Mouse (Mus musculus): ENCODE measurements around the gene Clasp1. TPM values are rescaled to one million over a fixed set of nuclear protein-coding genes. Genes with fewer than 3 reads are reported as not detected.

Gene Clasp1
- polyA plus RNA-seq, 1 experiment, result 146 TPM

GRCm38 (mm10) chr1:118389454-118390265 lies 802 bp downstream of the Clasp1 start:
- peak; percentile 83 for DNase-seq (ENCODE audit: low read depth)
- TF ChIP-seq CTCF (IDR thresholded peaks at IDR 0.05; ENCODE audit: borderline replicate concordance, extremely low read depth, insufficient read depth, insufficient read length), result no peak
- no peak for TF ChIP-seq POLR2A (IDR thresholded peaks at IDR 0.05; ENCODE audit: borderline replicate concordance, extremely low read depth, insufficient read depth, insufficient read length, poor library complexity, severe bottlenecking)

GRCm38 (mm10) chr1:118390266-118390660 lies 1.4 kb downstream of the Clasp1 start:
- TF ChIP-seq CTCF (IDR thresholded peaks at IDR 0.05; ENCODE audit: borderline replicate concordance, extremely low read depth, insufficient read depth, insufficient read length) (no peak), POLR2A (IDR thresholded peaks at IDR 0.05; ENCODE audit: borderline replicate concordance, extremely low read depth, insufficient read depth, insufficient read length, poor library complexity, severe bottlenecking) (no peak)
- no peak for DNase-seq (ENCODE audit: low read depth)

- peak; percentile 3 for DNase-seq (ENCODE audit: low read depth)
- TF ChIP-seq POLR2A (IDR thresholded peaks at IDR 0.05; ENCODE audit: borderline replicate concordance, extremely low read depth, insufficient read depth, insufficient read length, poor library complexity, severe bottlenecking) (no peak), CTCF (IDR thresholded peaks at IDR 0.05; ENCODE audit: borderline replicate concordance, extremely low read depth, insufficient read depth, insufficient read length) (no peak)
Measured at GRCm38 (mm10) chr1:118390871-118391387, 2.1 kb downstream of the Clasp1 start.

GRCm38 (mm10) chr1:118392246-118392645 lies 3.4 kb downstream of the Clasp1 start:
- TF ChIP-seq POLR2A (IDR thresholded peaks at IDR 0.05; ENCODE audit: borderline replicate concordance, extremely low read depth, insufficient read depth, insufficient read length, poor library complexity, severe bottlenecking) (no peak), CTCF (IDR thresholded peaks at IDR 0.05; ENCODE audit: borderline replicate concordance, extremely low read depth, insufficient read depth, insufficient read length) (no peak)
- DNase-seq (ENCODE audit: low read depth), result no peak

DNA sequence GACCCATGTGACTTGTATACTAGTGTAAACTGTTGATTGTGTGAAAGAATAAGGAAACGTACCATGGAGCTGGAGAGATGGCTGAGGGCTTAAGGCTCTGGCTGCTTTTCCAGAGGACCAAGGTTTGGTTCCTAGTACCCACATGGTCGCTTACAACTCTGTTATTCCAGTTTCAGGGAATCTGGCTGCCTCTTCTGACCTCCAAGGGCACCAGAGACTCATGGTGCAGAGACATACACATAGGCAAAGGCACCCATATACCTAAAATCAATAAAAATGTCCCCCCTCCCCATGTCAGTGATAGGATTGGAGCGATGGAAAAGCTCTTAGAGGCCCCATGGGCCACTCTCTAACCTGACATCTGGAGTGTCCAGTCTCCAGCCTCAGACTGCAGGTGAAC lies 5.1 kb downstream of the Clasp1 start:
- no peak for DNase-seq (ENCODE audit: low read depth)
- no peak for TF ChIP-seq POLR2A (IDR thresholded peaks at IDR 0.05; ENCODE audit: borderline replicate concordance, extremely low read depth, insufficient read depth, insufficient read length, poor library complexity, severe bottlenecking)
- no peak for TF ChIP-seq CTCF (IDR thresholded peaks at IDR 0.05; ENCODE audit: borderline replicate concordance, extremely low read depth, insufficient read depth, insufficient read length)

DNA sequence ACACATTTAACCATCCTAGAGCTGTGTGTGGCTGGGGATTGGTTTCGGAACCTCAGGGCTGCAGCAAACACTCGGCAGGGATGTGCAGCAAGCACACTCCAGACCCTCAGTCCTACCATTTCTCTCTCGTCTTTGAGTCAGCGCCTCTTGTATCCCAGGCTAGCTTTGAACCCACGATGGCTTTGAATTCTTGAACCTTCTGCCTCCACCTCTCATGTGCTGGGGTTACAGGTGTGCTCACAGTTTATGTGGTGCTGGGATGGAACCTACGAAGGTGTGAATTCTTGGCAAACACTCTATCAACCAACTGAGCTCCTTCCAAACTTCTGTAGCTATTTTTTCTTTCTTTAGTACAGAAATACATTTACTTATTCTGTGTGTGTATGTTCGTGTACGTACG lies 9.0 kb downstream of the Clasp1 start:
- TF ChIP-seq POLR2A (IDR thresholded peaks at IDR 0.05; ENCODE audit: borderline replicate concordance, extremely low read depth, insufficient read depth, insufficient read length, poor library complexity, severe bottlenecking) (no peak), CTCF (IDR thresholded peaks at IDR 0.05; ENCODE audit: borderline replicate concordance, extremely low read depth, insufficient read depth, insufficient read length) (no peak)
- no peak for DNase-seq (ENCODE audit: low read depth)

DNA sequence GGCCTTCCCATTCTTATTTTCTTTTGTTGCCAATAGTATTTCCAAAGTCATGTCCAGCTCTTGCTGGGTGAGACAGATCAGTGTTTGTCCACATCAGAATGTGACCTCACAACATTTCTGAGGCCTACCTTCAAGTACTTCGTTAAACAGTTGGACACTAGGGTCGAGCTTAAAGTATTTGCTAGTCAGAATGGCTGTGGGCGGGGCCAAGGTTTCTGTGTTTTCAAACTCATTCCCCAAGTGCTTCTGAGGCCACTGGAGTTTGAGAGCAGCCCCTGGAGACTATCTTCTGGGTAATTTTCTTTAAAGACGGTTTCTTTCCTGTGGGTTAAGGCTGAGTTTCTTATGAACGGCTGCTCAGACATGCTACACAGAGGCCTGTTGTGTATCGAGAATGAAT lies 9.7 kb downstream of the Clasp1 start:
- TF ChIP-seq POLR2A (IDR thresholded peaks at IDR 0.05; ENCODE audit: borderline replicate concordance, extremely low read depth, insufficient read depth, insufficient read length, poor library complexity, severe bottlenecking), result no peak
- TF ChIP-seq CTCF (IDR thresholded peaks at IDR 0.05; ENCODE audit: borderline replicate concordance, extremely low read depth, insufficient read depth, insufficient read length), result no peak
- peak; percentile 6 for DNase-seq (ENCODE audit: low read depth)

DNA sequence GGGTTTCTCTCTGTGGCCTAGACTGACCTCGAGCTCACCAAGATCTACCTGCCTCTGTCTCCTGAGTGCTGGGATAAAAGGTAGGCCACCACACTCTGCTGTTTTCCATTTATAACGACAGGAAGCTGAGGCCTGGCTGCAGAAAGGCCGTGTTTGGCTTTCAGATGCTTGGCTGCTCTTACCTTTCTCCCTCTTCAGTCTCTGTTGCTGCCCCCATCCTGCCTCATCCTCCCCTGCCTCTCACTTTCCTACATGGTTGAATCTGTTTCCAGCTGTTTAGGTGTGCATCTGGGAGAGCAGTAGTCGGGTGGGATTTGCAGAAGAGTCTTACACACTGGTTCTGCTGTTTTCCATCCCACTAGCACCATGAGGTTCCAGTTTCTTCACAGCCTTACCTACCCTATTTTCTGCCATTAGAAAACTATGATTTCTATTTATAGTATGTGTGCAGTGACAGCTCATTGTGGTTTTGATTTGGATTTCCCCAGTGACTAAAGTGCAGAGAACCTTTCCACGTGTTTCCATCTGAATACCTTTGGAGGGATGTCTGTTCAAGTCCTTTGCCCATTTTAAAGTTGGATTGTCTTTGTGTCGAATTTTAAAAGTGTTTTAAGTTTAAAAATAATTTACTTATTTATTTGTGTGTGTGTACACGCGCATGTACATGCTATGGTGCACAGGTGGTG lies 10.9 kb downstream of the Clasp1 start:
- DNase-seq (ENCODE audit: low read depth), result no peak
- no peak for TF ChIP-seq CTCF (IDR thresholded peaks at IDR 0.05; ENCODE audit: borderline replicate concordance, extremely low read depth, insufficient read depth, insufficient read length)
- TF ChIP-seq POLR2A (IDR thresholded peaks at IDR 0.05; ENCODE audit: borderline replicate concordance, extremely low read depth, insufficient read depth, insufficient read length, poor library complexity, severe bottlenecking), result no peak

- TF ChIP-seq POLR2A (IDR thresholded peaks at IDR 0.05; ENCODE audit: borderline replicate concordance, extremely low read depth, insufficient read depth, insufficient read length, poor library complexity, severe bottlenecking), result no peak
- TF ChIP-seq CTCF (IDR thresholded peaks at IDR 0.05; ENCODE audit: borderline replicate concordance, extremely low read depth, insufficient read depth, insufficient read length), result no peak
Measured at GRCm38 (mm10) chr1:118401991-118402390, 13.1 kb downstream of the Clasp1 start.

DNA sequence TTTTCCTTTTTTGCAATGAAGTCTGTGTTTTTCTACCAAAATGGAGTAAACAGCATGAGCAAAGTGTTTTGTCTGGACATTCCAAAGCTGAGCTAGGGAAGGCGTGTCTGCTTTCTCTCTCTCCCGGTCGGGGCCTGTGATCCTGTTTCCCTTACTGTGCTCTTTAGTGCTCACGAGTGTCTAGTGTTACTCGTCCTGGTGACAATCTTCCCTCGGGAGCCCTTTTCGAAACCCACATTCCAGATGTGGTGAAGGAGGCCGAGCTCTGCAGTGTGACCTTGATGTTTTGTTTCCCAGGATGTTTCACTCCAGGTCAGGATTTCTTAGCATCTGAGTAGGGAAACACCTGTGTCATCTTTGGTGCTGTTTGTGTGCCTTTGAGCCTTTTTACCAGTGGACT lies 13.7 kb downstream of the Clasp1 start:
- DNase-seq (ENCODE audit: low read depth), result no peak
- TF ChIP-seq CTCF (IDR thresholded peaks at IDR 0.05; ENCODE audit: borderline replicate concordance, extremely low read depth, insufficient read depth, insufficient read length) (no peak), POLR2A (IDR thresholded peaks at IDR 0.05; ENCODE audit: borderline replicate concordance, extremely low read depth, insufficient read depth, insufficient read length, poor library complexity, severe bottlenecking) (no peak)

More at GRCm38 (mm10) chr1:118401991-118402390, 13.1 kb downstream of the Clasp1 start:
- DNase-seq (ENCODE audit: low read depth), result no peak

GRCm38 (mm10) chr1:118402966-118403365 lies 14.1 kb downstream of the Clasp1 start:
- no peak for DNase-seq (ENCODE audit: low read depth)
- TF ChIP-seq CTCF (IDR thresholded peaks at IDR 0.05; ENCODE audit: borderline replicate concordance, extremely low read depth, insufficient read depth, insufficient read length) (no peak), POLR2A (IDR thresholded peaks at IDR 0.05; ENCODE audit: borderline replicate concordance, extremely low read depth, insufficient read depth, insufficient read length, poor library complexity, severe bottlenecking) (no peak)
